Mouse (Mus musculus) large intestine, adult 2 months (tissue): Measurements from ENCODE around the gene Syn3. TPM values are rescaled to one million over a fixed set of nuclear protein-coding genes. Genes with fewer than 3 reads are reported as not detected.
"Not testable (repeated sequence)": the region's sequence is repeated elsewhere in the genome, so short reads cannot be mapped to it uniquely, and the experiment has no call there.

Experiments used
- DNase-seq: peaks from one replicate; pipeline ENCODE4 v3.0.0-alpha.2; 2012; ENCODE audit warnings: low read depth, low spot score
- WGBS: fragments of 180-500 bp; shearing (Covaris S2); methylation state at CpG from one replicate; pipeline ENCODE4 v1.1.7; 2018; 5-methylcytosine and 5-hydroxymethylcytosine counted together
- polyA plus RNA-seq: library from polyadenylated mRNA; depleted of rRNA; stranded (reverse); fragments of >200 nt; gene quantifications from 2 replicates; pipeline ENCODE4 v1.2.3, GENCODE M21; 2012

The Syn3 gene
- polyA plus RNA-seq, 1 experiment: 0.89 TPM

GRCm38 (mm10) chr10:86474176-86475154 lies 24.2 kb downstream of the Syn3 start:
- WGBS: 72% methylated on average over 8 of the region's 8 CpGs
- no peak for DNase-seq

- DNase-seq: peak; percentile 25
- WGBS: 29% methylated on average over 3 of the region's 3 CpGs
Measured at GRCm38 (mm10) chr10:86473637-86474154, 25.0 kb downstream of the Syn3 start.

- 71% methylated on average over 13 of the region's 13 CpGs for whole genome bisulfite sequencing
- no peak for DNase-seq
Measured at GRCm38 (mm10) chr10:86468612-86469546, 29.8 kb downstream of the Syn3 start.

- DNase-seq: peak; percentile 57
- 37% methylated on average over 5 of the region's 5 CpGs for WGBS
Measured at GRCm38 (mm10) chr10:86463538-86464199, 35.0 kb downstream of the Syn3 start.

- 30% methylated on average over 1 of the region's 1 CpGs for WGBS
- peak; percentile 38 for DNase-seq
Measured at GRCm38 (mm10) chr10:86459643-86460042, 39.1 kb downstream of the Syn3 start.

- no peak for DNase-seq
Measured at GRCm38 (mm10) chr10:86457665-86458209, 41.0 kb downstream of the Syn3 start.

GRCm38 (mm10) chr10:86457195-86457594 lies 41.5 kb downstream of the Syn3 start:
- WGBS: 61% methylated on average over 4 of the region's 4 CpGs
- DNase-seq: no peak

- no peak for DNase-seq
- 74% methylated on average over 5 of the region's 5 CpGs for WGBS
Measured at GRCm38 (mm10) chr10:86455296-86456055, 43.2 kb downstream of the Syn3 start.

GRCm38 (mm10) chr10:86452326-86452995 lies 46.2 kb downstream of the Syn3 start:
- 36% methylated on average over 6 of the region's 6 CpGs for WGBS
- DNase-seq: peak; percentile 48

GRCm38 (mm10) chr10:86451294-86451693 lies 47.4 kb downstream of the Syn3 start:
- WGBS: 84% methylated on average over 5 of the region's 5 CpGs
- DNase-seq: no peak

- DNase-seq: no peak
Measured at GRCm38 (mm10) chr10:86446649-86447048, 52.0 kb downstream of the Syn3 start.

GRCm38 (mm10) chr10:86445207-86445606 lies 53.5 kb downstream of the Syn3 start:
- DNase-seq: no peak
- WGBS: 71% methylated on average over 2 of the region's 2 CpGs

GRCm38 (mm10) chr10:86444665-86445064 lies 54.0 kb downstream of the Syn3 start:
- 79% methylated on average over 3 of the region's 3 CpGs for WGBS

GRCm38 (mm10) chr10:86441765-86442164 lies 56.9 kb downstream of the Syn3 start:
- WGBS: 65% methylated on average over 3 of the region's 3 CpGs

More at GRCm38 (mm10) chr10:86444665-86445064, 54.0 kb downstream of the Syn3 start:
- no peak for DNase-seq

GRCm38 (mm10) chr10:86439640-86440039 lies 59.1 kb downstream of the Syn3 start:
- no peak for DNase-seq
- 94% methylated on average over 4 of the region's 4 CpGs for WGBS

More at GRCm38 (mm10) chr10:86441765-86442164, 56.9 kb downstream of the Syn3 start:
- DNase-seq: no peak

GRCm38 (mm10) chr10:86437294-86437693 lies 61.4 kb downstream of the Syn3 start:
- no peak for DNase-seq

GRCm38 (mm10) chr10:86435006-86435405 lies 63.7 kb downstream of the Syn3 start:
- WGBS: 86% methylated on average over 4 of the region's 4 CpGs

More at GRCm38 (mm10) chr10:86437294-86437693, 61.4 kb downstream of the Syn3 start:
- whole genome bisulfite sequencing: 84% methylated on average over 11 of the region's 11 CpGs

GRCm38 (mm10) chr10:86429651-86430050 lies 69.0 kb downstream of the Syn3 start:
- 87% methylated on average over 3 of the region's 3 CpGs for WGBS

More at GRCm38 (mm10) chr10:86435006-86435405, 63.7 kb downstream of the Syn3 start:
- DNase-seq: not testable (repeated sequence)

More at GRCm38 (mm10) chr10:86429651-86430050, 69.0 kb downstream of the Syn3 start:
- no peak for DNase-seq
